Mouse (Mus musculus): Measurements from ENCODE around the gene B2m. TPM values are rescaled to one million over a fixed set of nuclear protein-coding genes. Genes with fewer than 3 reads are reported as not detected.

B2m gene
- polyA plus RNA-seq, 2 experiments = 145 to 308 TPM

GRCm38 (mm10) chr2:122127635-122128034 lies 19.9 kb upstream of the B2m start:
- no peak for DNase-seq (ENCODE audit: low spot score)
- Histone ChIP-seq H3K4me2 (replicated peaks; ENCODE audit: low read depth, low read length, severe bottlenecking) (no peak overlapping the region), H3K9me3 (ENCODE audit: control insufficient read depth, low read length) (no peaks in the 10 kb centered on the region), H3K4me3 (replicated peaks; ENCODE audit: low read length) (no peak overlapping the region), H3K27me3 (ENCODE audit: control insufficient read depth, insufficient read depth, low read length) (no peaks in the 10 kb centered on the region), H3K27ac (replicated peaks; ENCODE audit: low read depth, low read length) (no peak overlapping the region), H3K36me3 (ENCODE audit: control insufficient read depth, insufficient read depth, low read length) (no peaks in the 10 kb centered on the region), H3K4me1 (ENCODE audit: control insufficient read depth, insufficient read depth, low read length) (no peaks in the 10 kb centered on the region), H3K9ac (ENCODE audit: low read depth, low read length, severe bottlenecking) (no peak overlapping the region)
- no peak for TF ChIP-seq POLR2A (IDR thresholded peaks at IDR 0.05; ENCODE audit: borderline replicate concordance, extremely low read depth, insufficient read depth, insufficient read length)
- WGBS = 89% methylated on average over 4 of the region's 4 CpGs
- no peak for ATAC-seq (ENCODE audit: low FRiP score, low read depth)

GRCm38 (mm10) chr2:122132078-122132477 lies 15.4 kb upstream of the B2m start:
- 90% methylated on average over 2 of the region's 2 CpGs for WGBS

GRCm38 (mm10) chr2:122132618-122133017 lies 14.9 kb upstream of the B2m start:
- H3K4me1 ChIP-seq (ENCODE audit: control insufficient read depth, insufficient read depth, low read length) = no peaks in the 10 kb centered on the region
- H3K27ac ChIP-seq (replicated peaks; ENCODE audit: low read depth, low read length) = no peak overlapping the region
- ATAC-seq (ENCODE audit: low FRiP score, low read depth) (no peak), DNase-seq (ENCODE audit: low spot score) (no peak)
- no peaks in the 10 kb centered on the region for H3K36me3 ChIP-seq (ENCODE audit: control insufficient read depth, insufficient read depth, low read length)
- no peaks in the 10 kb centered on the region for H3K9me3 ChIP-seq (ENCODE audit: control insufficient read depth, low read length)
- no peak overlapping the region for H3K4me3 ChIP-seq (replicated peaks; ENCODE audit: low read length)
- H3K27me3 ChIP-seq (ENCODE audit: control insufficient read depth, insufficient read depth, low read length) = no peaks in the 10 kb centered on the region
- TF ChIP-seq POLR2A (IDR thresholded peaks at IDR 0.05; ENCODE audit: borderline replicate concordance, extremely low read depth, insufficient read depth, insufficient read length) = no peak
- no peak overlapping the region for H3K9ac ChIP-seq (ENCODE audit: low read depth, low read length, severe bottlenecking)
- no peak overlapping the region for H3K4me2 ChIP-seq (replicated peaks; ENCODE audit: low read depth, low read length, severe bottlenecking)
- WGBS = 88% methylated on average over 2 of the region's 2 CpGs

More at GRCm38 (mm10) chr2:122132078-122132477, 15.4 kb upstream of the B2m start:
- Histone ChIP-seq H3K9ac (ENCODE audit: low read depth, low read length, severe bottlenecking) (no peak overlapping the region), H3K4me1 (ENCODE audit: control insufficient read depth, insufficient read depth, low read length) (no peaks in the 10 kb centered on the region), H3K27ac (replicated peaks; ENCODE audit: low read depth, low read length) (no peak overlapping the region), H3K4me2 (replicated peaks; ENCODE audit: low read depth, low read length, severe bottlenecking) (no peak overlapping the region), H3K4me3 (replicated peaks; ENCODE audit: low read length) (no peak overlapping the region), H3K36me3 (ENCODE audit: control insufficient read depth, insufficient read depth, low read length) (no peaks in the 10 kb centered on the region), H3K27me3 (ENCODE audit: control insufficient read depth, insufficient read depth, low read length) (no peaks in the 10 kb centered on the region), H3K9me3 (ENCODE audit: control insufficient read depth, low read length) (no peaks in the 10 kb centered on the region)
- no peak for ATAC-seq (ENCODE audit: low FRiP score, low read depth)
- no peak for TF ChIP-seq POLR2A (IDR thresholded peaks at IDR 0.05; ENCODE audit: borderline replicate concordance, extremely low read depth, insufficient read depth, insufficient read length)
- no peak for DNase-seq (ENCODE audit: low spot score)

DNA sequence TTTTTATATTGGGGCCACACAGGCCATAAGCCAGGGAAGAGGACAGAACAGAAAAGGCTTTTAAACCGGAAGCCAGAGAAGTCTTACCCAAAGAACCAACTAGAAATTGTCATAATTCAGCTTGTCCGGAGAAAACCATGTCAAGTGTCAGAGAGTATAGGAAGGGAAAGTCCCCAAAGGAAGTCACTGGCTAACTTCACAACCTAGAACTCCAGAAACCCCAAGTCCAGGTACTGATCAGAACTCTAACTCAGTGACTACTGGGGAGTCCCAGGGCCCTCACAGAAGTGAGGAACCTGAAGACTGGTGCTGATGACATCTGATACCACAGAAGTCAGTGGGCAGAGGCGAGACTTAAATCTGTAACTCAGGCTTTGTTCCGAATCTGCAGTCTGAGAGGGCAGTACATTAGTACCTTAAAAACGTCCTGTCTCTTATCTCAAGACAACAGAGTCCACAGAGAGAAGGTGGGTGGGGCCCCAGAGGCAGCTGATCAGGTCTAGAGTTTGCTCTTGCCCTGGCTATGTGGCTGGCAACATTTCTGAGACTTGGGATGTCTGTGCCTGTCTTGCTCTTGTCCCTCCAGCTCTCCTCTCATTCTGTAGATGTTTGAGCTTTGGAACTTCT lies 9.5 kb upstream of the B2m start:
- Histone ChIP-seq H3K9ac (ENCODE audit: low read depth, low read length, severe bottlenecking) (no peak overlapping the region), H3K4me3 (replicated peaks; ENCODE audit: low read length) (no peak overlapping the region), H3K9me3 (ENCODE audit: control insufficient read depth, low read length) (no peaks in the 10 kb centered on the region), H3K36me3 (ENCODE audit: control insufficient read depth, insufficient read depth, low read length) (no peaks in the 10 kb centered on the region), H3K27me3 (ENCODE audit: control insufficient read depth, insufficient read depth, low read length) (no peaks in the 10 kb centered on the region), H3K4me1 (ENCODE audit: control insufficient read depth, insufficient read depth, low read length) (no peaks in the 10 kb centered on the region), H3K27ac (replicated peaks; ENCODE audit: low read depth, low read length) (no peak overlapping the region), H3K4me2 (replicated peaks; ENCODE audit: low read depth, low read length, severe bottlenecking) (no peak overlapping the region)
- WGBS = 62% methylated on average over 5 of the region's 5 CpGs
- ATAC-seq (ENCODE audit: low FRiP score, low read depth) (no peak), DNase-seq (ENCODE audit: low spot score) (no peak)
- no peak for TF ChIP-seq POLR2A (IDR thresholded peaks at IDR 0.05; ENCODE audit: borderline replicate concordance, extremely low read depth, insufficient read depth, insufficient read length)

GRCm38 (mm10) chr2:122140815-122141214 lies 6.7 kb upstream of the B2m start:
- Histone ChIP-seq H3K4me2 (replicated peaks; ENCODE audit: low read depth, low read length, severe bottlenecking) (no peak overlapping the region), H3K27ac (replicated peaks; ENCODE audit: low read depth, low read length) (no peak overlapping the region), H3K4me1 (ENCODE audit: control insufficient read depth, insufficient read depth, low read length) (no peaks in the 10 kb centered on the region), H3K9me3 (ENCODE audit: control insufficient read depth, low read length) (no peaks in the 10 kb centered on the region), H3K9ac (ENCODE audit: low read depth, low read length, severe bottlenecking) (no peak overlapping the region), H3K4me3 (replicated peaks; ENCODE audit: low read length) (no peak overlapping the region), H3K36me3 (ENCODE audit: control insufficient read depth, insufficient read depth, low read length) (no peaks in the 10 kb centered on the region), H3K27me3 (ENCODE audit: control insufficient read depth, insufficient read depth, low read length) (no peaks in the 10 kb centered on the region)
- no peak for ATAC-seq (ENCODE audit: low FRiP score, low read depth)
- DNase-seq (ENCODE audit: low spot score) = no peak
- TF ChIP-seq POLR2A (IDR thresholded peaks at IDR 0.05; ENCODE audit: borderline replicate concordance, extremely low read depth, insufficient read depth, insufficient read length) = no peak
- 52% methylated on average over 2 of the region's 2 CpGs for WGBS

Data from limb, embryonic 14.5 days (tissue).